Mouse (Mus musculus): ENCODE measurements around the gene Oprm1. TPM values are rescaled to one million over a fixed set of nuclear protein-coding genes. Genes with fewer than 3 reads are reported as not detected.
A peak's percentile ranks its signal among the peaks of the same experiment; 100 is the strongest.

Oprm1 gene
- polyA plus RNA-seq, 1 experiment from 2014 or later = 3.4 TPM

GRCm38 (mm10) chr10:6934776-6935175 lies 176.5 kb downstream of the Oprm1 start:
- H3K36me3 ChIP-seq = no peaks in the 10 kb centered on the region
- 61% methylated on average over 3 of the region's 3 CpGs for WGBS
- ATAC-seq (ENCODE audit: low FRiP score) = 0 out of 2 replicates have a peak, but pooled peaks have one; percentile 17

GRCm38 (mm10) chr10:6936671-6937425 lies 178.5 kb downstream of the Oprm1 start:
- no peak for ATAC-seq (ENCODE audit: low FRiP score)
- no peak overlapping the region for H3K4me3 ChIP-seq (replicated peaks)
- no peaks in the 10 kb centered on the region for H3K9me3 ChIP-seq (replicated peaks)
- no peaks in the 10 kb centered on the region for H3K36me3 ChIP-seq
- no peak overlapping the region for H3K9ac ChIP-seq (replicated peaks)
- WGBS = 88% methylated on average over 4 of the region's 4 CpGs
- no peaks in the 10 kb centered on the region for H3K27me3 ChIP-seq (replicated peaks)
- H3K4me2 ChIP-seq = no peak overlapping the region
- 0 out of 2 replicates have a peak, but pooled peaks cover 4% of the 10 kb centered on the region for H3K4me1 ChIP-seq
- H3K27ac ChIP-seq (replicated peaks) = no peak overlapping the region

More at GRCm38 (mm10) chr10:6934776-6935175, 176.5 kb downstream of the Oprm1 start:
- Histone ChIP-seq H3K27ac (replicated peaks) (no peak overlapping the region), H3K9ac (replicated peaks) (no peak overlapping the region), H3K4me3 (replicated peaks) (no peak overlapping the region), H3K9me3 (replicated peaks) (no peaks in the 10 kb centered on the region), H3K4me2 (no peak overlapping the region), H3K27me3 (replicated peaks) (no peaks in the 10 kb centered on the region), H3K4me1 (0 out of 2 replicates have a peak, but pooled peaks cover 4% of the 10 kb centered on the region)

GRCm38 (mm10) chr10:6953115-6953514 lies 194.8 kb downstream of the Oprm1 start:
- Histone ChIP-seq H3K4me3 (replicated peaks) (no peak overlapping the region), H3K27ac (replicated peaks) (no peak overlapping the region), H3K9me3 (replicated peaks) (no peaks in the 10 kb centered on the region), H3K36me3 (no peaks in the 10 kb centered on the region), H3K9ac (replicated peaks) (no peak overlapping the region), H3K27me3 (replicated peaks) (no peaks in the 10 kb centered on the region), H3K4me1 (no peaks in the 10 kb centered on the region), H3K4me2 (no peak overlapping the region)
- no peak for ATAC-seq (ENCODE audit: low FRiP score)
- 60% methylated on average over 1 of the region's 1 CpGs for WGBS

GRCm38 (mm10) chr10:6954533-6954932 lies 196.2 kb downstream of the Oprm1 start:
- no peaks in the 10 kb centered on the region for H3K27me3 ChIP-seq (replicated peaks)
- no peak overlapping the region for H3K4me2 ChIP-seq
- H3K4me1 ChIP-seq = no peaks in the 10 kb centered on the region
- H3K4me3 ChIP-seq (replicated peaks) = no peak overlapping the region
- H3K9me3 ChIP-seq (replicated peaks) = no peaks in the 10 kb centered on the region
- no peaks in the 10 kb centered on the region for H3K36me3 ChIP-seq
- no peak overlapping the region for H3K9ac ChIP-seq (replicated peaks)
- no peak overlapping the region for H3K27ac ChIP-seq (replicated peaks)
- no peak for ATAC-seq (ENCODE audit: low FRiP score)

GRCm38 (mm10) chr10:6956357-6956756 lies 198.1 kb downstream of the Oprm1 start:
- Histone ChIP-seq H3K36me3 (no peaks in the 10 kb centered on the region), H3K9ac (replicated peaks) (no peak overlapping the region), H3K4me3 (replicated peaks) (no peak overlapping the region), H3K4me2 (no peak overlapping the region), H3K27ac (replicated peaks) (no peak overlapping the region), H3K9me3 (replicated peaks) (no peaks in the 10 kb centered on the region), H3K27me3 (replicated peaks) (no peaks in the 10 kb centered on the region), H3K4me1 (no peaks in the 10 kb centered on the region)
- WGBS = 94% methylated on average over 2 of the region's 2 CpGs
- ATAC-seq (ENCODE audit: low FRiP score) = no peak

GRCm38 (mm10) chr10:6958791-6959190 lies 200.5 kb downstream of the Oprm1 start:
- Histone ChIP-seq H3K27ac (replicated peaks) (0 out of 2 replicates have a peak overlapping the region, but pooled peaks have one; percentile 1), H3K9me3 (replicated peaks) (no peaks in the 10 kb centered on the region), H3K4me3 (replicated peaks) (no peak overlapping the region), H3K4me1 (no peaks in the 10 kb centered on the region), H3K9ac (replicated peaks) (no peak overlapping the region), H3K36me3 (no peaks in the 10 kb centered on the region), H3K27me3 (replicated peaks) (no peaks in the 10 kb centered on the region), H3K4me2 (no peak overlapping the region)
- no peak for ATAC-seq (ENCODE audit: low FRiP score)
- WGBS = 73% methylated on average over 5 of the region's 5 CpGs

GRCm38 (mm10) chr10:6967588-6968242 lies 209.4 kb downstream of the Oprm1 start:
- no peaks in the 10 kb centered on the region for H3K36me3 ChIP-seq
- ATAC-seq (ENCODE audit: low FRiP score) = no peak
- no peak overlapping the region for H3K4me3 ChIP-seq (replicated peaks)
- no peaks in the 10 kb centered on the region for H3K27me3 ChIP-seq (replicated peaks)
- no peaks in the 10 kb centered on the region for H3K4me1 ChIP-seq
- H3K27ac ChIP-seq (replicated peaks) = no peak overlapping the region
- H3K4me2 ChIP-seq = no peak overlapping the region
- no peak overlapping the region for H3K9ac ChIP-seq (replicated peaks)
- H3K9me3 ChIP-seq (replicated peaks) = no peaks in the 10 kb centered on the region
- 68% methylated on average over 8 of the region's 8 CpGs for WGBS

GRCm38 (mm10) chr10:6968334-6968733 lies 210.0 kb downstream of the Oprm1 start:
- ATAC-seq (ENCODE audit: low FRiP score) = no peak
- H3K4me2 ChIP-seq = no peak overlapping the region
- no peaks in the 10 kb centered on the region for H3K36me3 ChIP-seq
- H3K4me3 ChIP-seq (replicated peaks) = no peak overlapping the region
- H3K27me3 ChIP-seq (replicated peaks) = no peaks in the 10 kb centered on the region
- H3K27ac ChIP-seq (replicated peaks) = no peak overlapping the region
- no peaks in the 10 kb centered on the region for H3K4me1 ChIP-seq
- no peak overlapping the region for H3K9ac ChIP-seq (replicated peaks)
- WGBS = 83% methylated on average over 1 of the region's 1 CpGs
- no peaks in the 10 kb centered on the region for H3K9me3 ChIP-seq (replicated peaks)

- no peak for ATAC-seq (ENCODE audit: low FRiP score)
- no peak overlapping the region for H3K27ac ChIP-seq (replicated peaks)
- whole genome bisulfite sequencing = 71% methylated on average over 2 of the region's 2 CpGs
- no peak overlapping the region for H3K4me3 ChIP-seq (replicated peaks)
- no peaks in the 10 kb centered on the region for H3K36me3 ChIP-seq
- H3K27me3 ChIP-seq (replicated peaks) = no peaks in the 10 kb centered on the region
- peaks cover 3% of the 10 kb centered on the region; the same call in 1 of the 2 replicates for H3K4me1 ChIP-seq
- H3K4me2 ChIP-seq = peak overlapping the region; percentile 5; the same call in 1 of the 2 replicates
- H3K9me3 ChIP-seq (replicated peaks) = no peaks in the 10 kb centered on the region
- H3K9ac ChIP-seq (replicated peaks) = no peak overlapping the region
These were observed 219.5 kb downstream of the Oprm1 start for GRCm38 (mm10) chr10:6977843-6978242.

GRCm38 (mm10) chr10:6978733-6979132 lies 220.4 kb downstream of the Oprm1 start:
- 92% methylated on average over 1 of the region's 1 CpGs for WGBS
- peak; percentile 18; the same call in 1 of the 2 replicates for ATAC-seq (ENCODE audit: low FRiP score)
- no peaks in the 10 kb centered on the region for H3K36me3 ChIP-seq
- no peak overlapping the region for H3K9ac ChIP-seq (replicated peaks)
- H3K4me1 ChIP-seq = peaks cover 3% of the 10 kb centered on the region; the same call in 1 of the 2 replicates
- H3K27me3 ChIP-seq (replicated peaks) = no peaks in the 10 kb centered on the region
- peak overlapping the region; percentile 51 for H3K4me2 ChIP-seq
- H3K4me3 ChIP-seq (replicated peaks) = no peak overlapping the region; the same call in 1 of the 2 replicates
- 0 out of 2 replicates have a peak overlapping the region, but pooled peaks have one; percentile 42 for H3K27ac ChIP-seq (replicated peaks)
- H3K9me3 ChIP-seq (replicated peaks) = no peaks in the 10 kb centered on the region

- WGBS = 48% methylated on average over 7 of the region's 7 CpGs
- no peaks in the 10 kb centered on the region for H3K36me3 ChIP-seq
- H3K27ac ChIP-seq (replicated peaks) = no peak overlapping the region
These were observed 220.9 kb downstream of the Oprm1 start for GRCm38 (mm10) chr10:6979216-6979615.

More at GRCm38 (mm10) chr10:6979216-6979615, 220.9 kb downstream of the Oprm1 start:
- H3K9ac ChIP-seq (replicated peaks) = no peak overlapping the region
- no peaks in the 10 kb centered on the region for H3K27me3 ChIP-seq (replicated peaks)
- peak; percentile 65; the same call in 1 of the 2 replicates for ATAC-seq (ENCODE audit: low FRiP score)
- peak overlapping the region; percentile 51 for H3K4me2 ChIP-seq
- peaks cover 3% of the 10 kb centered on the region; the same call in 1 of the 2 replicates for H3K4me1 ChIP-seq
- H3K9me3 ChIP-seq (replicated peaks) = no peaks in the 10 kb centered on the region
- H3K4me3 ChIP-seq (replicated peaks) = peak overlapping the region; percentile 21

Measured in neural tube, embryonic 15.5 days (tissue).